Mouse (Mus musculus) ES-E14 (cell line): ENCODE data around the gene Ubox5. TPM values are rescaled to one million over a fixed set of nuclear protein-coding genes. Genes with fewer than 3 reads are reported as not detected.

Experiments used
- DNase-seq: peaks from one replicate; pipeline ENCODE4 v3.0.0-alpha.2; 2013; ENCODE audit warnings: low read depth, low spot score
- H3K27ac ChIP-seq: 2 replicates; pipeline ENCODE4 v1.5.1; 2012; ENCODE audit warnings: low read depth, mild to moderate bottlenecking, low read length, moderate library complexity, mixed read lengths; ENCODE audit not compliant: poor library complexity, insufficient read depth, severe bottlenecking
- H3K36me3 ChIP-seq: 2 replicates; pipeline ENCODE4 v1.6.1; 2012; ENCODE audit warnings: mild to moderate bottlenecking, low read length, moderate library complexity, mixed read lengths; ENCODE audit not compliant: control insufficient read depth, poor library complexity, insufficient read depth, severe bottlenecking
- H3K4me1 ChIP-seq, 2 experiments: fragments of 150-350 bp in 1 of 2; sonication (generic) in 1 of 2; 2 replicates each; pipeline ENCODE4 v1.6.1; 2012; ENCODE audit warnings: low read length in 2 of 2, mild to moderate bottlenecking in 1 of 2, mixed read lengths in 1 of 2; ENCODE audit not compliant: control insufficient read depth in 2 of 2, insufficient read depth in 2 of 2, poor library complexity in 1 of 2
- H3K4me3 ChIP-seq, 2 experiments: fragments of 150-350 bp in 1 of 2; sonication (generic) in 1 of 2; 2 replicates each; pipeline ENCODE4 v1.5.1; 2012; ENCODE audit warnings: low read length in 2 of 2, low read depth in 1 of 2, mild to moderate bottlenecking in 1 of 2, mixed read lengths in 1 of 2; ENCODE audit not compliant: insufficient read depth in 1 of 2, poor library complexity in 1 of 2, severe bottlenecking in 1 of 2
- H3K9ac ChIP-seq: 2 replicates; pipeline ENCODE4 v1.6.1; 2012; ENCODE audit warnings: low read depth, mild to moderate bottlenecking, low read length, mixed read lengths; ENCODE audit not compliant: poor library complexity, insufficient read depth, severe bottlenecking
- H3K9me3 ChIP-seq: fragments of 150-350 bp; sonication (generic); 2 replicates; pipeline ENCODE4 v1.6.1; 2012; ENCODE audit warnings: low read depth, mild to moderate bottlenecking, low read length; ENCODE audit not compliant: control insufficient read depth, insufficient read depth
- CHD2 ChIP-seq: IDR thresholded peaks from 2 replicates; pipeline ENCODE4 v1.6.1; 2014; ENCODE audit warnings: mild to moderate bottlenecking, low read depth, low read length, inconsistent platforms
- HCFC1 ChIP-seq: IDR thresholded peaks from 2 replicates; pipeline ENCODE4 v1.6.1; 2012; ENCODE audit warnings: low read length, inconsistent platforms, borderline replicate concordance; ENCODE audit not compliant: insufficient read depth
- MAFK ChIP-seq: IDR thresholded peaks from 2 replicates; pipeline ENCODE4 v1.6.1; 2014; ENCODE audit warnings: mild to moderate bottlenecking, low read depth, low read length, inconsistent platforms; ENCODE audit not compliant: insufficient read depth
- ZC3H11A ChIP-seq: IDR thresholded peaks from 2 replicates; pipeline ENCODE4 v1.6.1; 2012; ENCODE audit warnings: low read depth, mild to moderate bottlenecking, inconsistent platforms, low read length, borderline replicate concordance
- ZNF384 ChIP-seq: IDR thresholded peaks from 2 replicates; pipeline ENCODE4 v1.6.1; 2012; ENCODE audit warnings: low read depth, low read length, inconsistent platforms
- in situ Hi-C, 2 experiments: fragments of 600-800 bp; cut with MboI; formaldehyde crosslinking; loops; one replicate each; pipeline ENCODE4 v1.15.1; 2025; ENCODE audit warnings: low sequenced_read_pairs in 2 of 2, inconsistent platforms in 1 of 2; ENCODE audit not compliant: unreplicated experiment in 2 of 2
- total RNA-seq: library from RNA; depleted of rRNA; stranded (reverse); fragments of 300-350 nt; gene quantifications from 2 replicates; pipeline ENCODE4 v1.2.3, GENCODE M21; 2012; rRNA removed

Ubox5 gene
- total RNA-seq, result 5.0 and 5.8 TPM in 2 replicates

DNA sequence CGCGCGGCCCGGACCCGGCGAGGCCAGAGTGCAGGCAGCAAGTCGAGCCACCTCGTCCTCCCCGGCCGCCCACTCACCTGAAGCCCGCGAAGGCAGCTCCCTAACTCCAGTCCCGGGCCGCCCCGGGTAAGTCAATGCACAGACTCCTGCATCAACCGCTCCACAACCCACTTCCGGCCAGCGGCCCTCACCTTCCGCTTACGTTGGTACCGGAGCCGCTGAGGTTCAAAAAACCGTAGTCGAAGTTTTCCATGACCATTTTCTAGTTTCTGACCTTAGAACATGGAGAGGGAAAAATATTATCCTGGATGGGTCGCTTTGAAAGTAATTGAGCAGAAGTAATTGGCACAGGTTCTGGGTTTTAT lies at the start of gene Ubox5, which contains the start of gene Fastkd5:
Gene Ubox5, minus strand, starts transcription at position 200 of the 365 bp plus-strand sequence.
Gene Fastkd5, minus strand, starts transcription at position 189 of the 365 bp plus-strand sequence.
- peak within 1 kb of the TSS; percentile 92 to 93 for H3K4me3 ChIP-seq
- H3K36me3 ChIP-seq, result peaks cover 12% of the 10 kb centered on the region
- H3K9ac ChIP-seq, result peak within 1 kb of the TSS; percentile 99
- H3K4me1 ChIP-seq, result peaks cover 5 to 22% of the 10 kb centered on the region in 2 experiments; a peak in 3 of 4 replicates
- no peak for DNase-seq
- no peaks in the 10 kb centered on the region for H3K9me3 ChIP-seq
- in situ Hi-C loops, result no loop called here
- TF ChIP-seq CHD2 (no peak), HCFC1 (peak; percentile 77)
- H3K27ac ChIP-seq, result peak within 1 kb of the TSS; percentile 45

- Histone ChIP-seq H3K9ac (no peak overlapping the region), H3K4me1 (no peaks in the 10 kb centered on the region), H3K27ac (no peak overlapping the region), H3K36me3 (peaks cover 58% of the 10 kb centered on the region), H3K4me3 (no peak overlapping the region), H3K9me3 (no peaks in the 10 kb centered on the region)
- TF ChIP-seq ZNF384, result no peak
- no peak for TF ChIP-seq CHD2
- TF ChIP-seq ZC3H11A, result no peak
- in situ Hi-C loops, result no loop called here
- no peak for DNase-seq
These were observed 49.3 kb upstream of the Ubox5 start for GRCm38 (mm10) chr2:130679154-130679553.

- H3K27ac ChIP-seq, result no peak overlapping the region
- in situ Hi-C loops, result no loop called here
- no peaks in the 10 kb centered on the region for H3K9me3 ChIP-seq
- peaks cover 64% of the 10 kb centered on the region for H3K36me3 ChIP-seq
- H3K4me3 ChIP-seq, result no peak overlapping the region
- no peak for DNase-seq
- H3K9ac ChIP-seq, result no peak overlapping the region
- TF ChIP-seq CHD2 (no peak), HCFC1 (no peak), MAFK (no peak), ZNF384 (no peak), ZC3H11A (no peak)
- no peaks in the 10 kb centered on the region for H3K4me1 ChIP-seq
These were observed 47.4 kb upstream of the Ubox5 start for GRCm38 (mm10) chr2:130677211-130677610.

DNA sequence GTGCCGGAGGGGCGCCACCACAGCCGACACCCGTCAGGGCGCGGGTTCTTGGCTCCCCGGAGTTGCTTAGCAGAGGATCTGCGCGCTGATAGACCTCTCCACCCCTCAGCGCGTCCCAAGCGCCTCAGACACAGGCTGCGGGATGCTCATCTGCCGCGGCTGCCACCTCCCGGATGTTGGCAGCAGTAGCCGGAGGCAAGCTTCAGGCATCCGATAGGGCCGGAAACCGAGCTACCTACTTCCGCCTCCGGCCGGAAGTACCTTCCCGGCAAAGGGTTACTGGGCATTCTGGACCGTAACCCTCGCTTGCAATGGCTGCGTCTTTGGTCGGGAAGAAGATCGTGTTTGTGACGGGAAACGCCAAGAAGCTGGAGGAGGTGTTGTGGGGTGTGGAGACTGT lies 37.7 kb upstream of the Ubox5 start, which contains the start of gene Itpa:
Gene Itpa, plus strand, starts transcription at position 52 of the 400 bp plus-strand sequence.
- peaks cover 13% of the 10 kb centered on the region for H3K36me3 ChIP-seq
- H3K4me3 ChIP-seq, result peak within 1 kb of the TSS; percentile 83 to 90
- H3K4me1 ChIP-seq, result peaks cover 0 to 6% of the 10 kb centered on the region in 2 experiments; a peak in 2 of 4 replicates
- peak within 1 kb of the TSS; percentile 54 for H3K27ac ChIP-seq
- H3K9me3 ChIP-seq, result no peaks in the 10 kb centered on the region
- in situ Hi-C loops, result no loop called here
- DNase-seq, result peak; percentile 87
- peak within 1 kb of the TSS; percentile 87 for H3K9ac ChIP-seq
- TF ChIP-seq ZNF384, result no peak
- 0 out of 2 replicates have a peak, but pooled peaks have one; percentile 59 for TF ChIP-seq HCFC1

DNA sequence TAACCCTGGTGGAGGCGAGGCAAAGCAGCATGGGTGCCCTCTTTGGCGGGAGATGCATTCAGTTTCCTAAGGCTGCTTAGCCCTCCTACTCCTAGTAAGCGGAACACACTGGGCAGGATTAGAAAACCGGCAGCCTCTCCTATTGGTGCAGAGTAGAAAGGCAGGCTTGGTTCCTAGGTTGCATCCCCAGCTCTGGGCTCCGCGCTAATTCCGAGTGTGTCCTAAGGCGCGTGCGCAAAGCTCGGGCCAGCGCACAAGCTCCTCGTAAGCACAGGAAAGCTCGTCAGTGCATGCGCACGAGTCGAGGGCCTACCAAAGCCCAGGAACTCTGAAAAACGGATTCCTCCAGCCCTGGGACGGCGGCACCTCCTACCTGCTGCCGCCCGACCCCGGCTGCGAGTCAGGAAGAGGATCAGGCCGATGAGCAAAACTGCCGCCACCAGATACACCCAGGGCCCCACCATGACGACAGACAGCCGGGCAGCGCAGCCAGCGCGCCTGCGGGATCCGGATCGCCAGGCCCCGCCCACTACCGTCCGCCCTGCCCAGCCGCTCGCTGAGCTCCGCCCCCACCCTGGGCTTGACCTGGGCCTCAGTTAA lies 34.4 kb upstream of the Ubox5 start, which contains the start of gene Ddrgk1:
Gene Ddrgk1, minus strand, starts transcription at position 558 of the 600 bp plus-strand sequence.
- peaks cover 7% of the 10 kb centered on the region for H3K36me3 ChIP-seq
- H3K27ac ChIP-seq, result peak within 1 kb of the TSS; percentile 91
- H3K9ac ChIP-seq, result peak within 1 kb of the TSS; percentile 98
- H3K4me1 ChIP-seq, result peaks cover 0 to 3% of the 10 kb centered on the region in 2 experiments; a peak in 2 of 4 replicates
- peak within 1 kb of the TSS; percentile 86 to 89 for H3K4me3 ChIP-seq
- H3K9me3 ChIP-seq, result no peaks in the 10 kb centered on the region
- TF ChIP-seq ZNF384, result no peak
- no peak for TF ChIP-seq ZC3H11A
- TF ChIP-seq HCFC1, result peak; percentile 55; the same call in 1 of the 2 replicates
- in situ Hi-C loops, result no loop called here
- DNase-seq, result peak; percentile 93
